Mouse (Mus musculus) ES-E14 (cell line): ENCODE data around the gene 0610037L13Rik.

Experiments used
- CHD2 ChIP-seq: IDR thresholded peaks from 2 replicates; pipeline ENCODE4 v1.6.1; 2014; ENCODE audit warnings: mild to moderate bottlenecking, low read depth, low read length, inconsistent platforms
- HCFC1 ChIP-seq: IDR thresholded peaks from 2 replicates; pipeline ENCODE4 v1.6.1; 2012; ENCODE audit warnings: low read length, inconsistent platforms, borderline replicate concordance; ENCODE audit not compliant: insufficient read depth
- MAFK ChIP-seq: IDR thresholded peaks from 2 replicates; pipeline ENCODE4 v1.6.1; 2014; ENCODE audit warnings: mild to moderate bottlenecking, low read depth, low read length, inconsistent platforms; ENCODE audit not compliant: insufficient read depth
- ZC3H11A ChIP-seq: IDR thresholded peaks from 2 replicates; pipeline ENCODE4 v1.6.1; 2012; ENCODE audit warnings: low read depth, mild to moderate bottlenecking, inconsistent platforms, low read length, borderline replicate concordance

DNA sequence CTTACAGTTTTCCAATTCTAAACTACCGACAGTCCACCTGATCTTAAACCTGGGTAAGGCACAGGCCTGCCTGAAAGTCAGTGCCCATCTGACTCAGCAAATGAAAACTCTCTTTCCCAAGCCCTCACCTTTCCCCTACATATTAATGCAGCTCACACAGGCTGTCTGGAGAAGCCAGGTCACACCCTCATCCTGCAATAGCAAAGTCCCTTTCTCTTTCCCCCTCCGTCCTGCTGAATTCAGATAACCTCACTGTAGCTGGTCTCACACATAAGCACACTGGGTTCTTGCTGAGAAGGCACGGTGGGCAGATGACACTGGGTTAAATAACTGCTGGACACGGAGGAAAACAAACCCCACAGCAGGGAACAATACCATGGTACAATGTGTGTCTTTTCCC is 32.3 kb downstream of the 0610037L13Rik start:
- TF ChIP-seq HCFC1: no peak
- TF ChIP-seq ZC3H11A: no peak
- no peak for TF ChIP-seq MAFK
- no peak for TF ChIP-seq CHD2
